Comparison of ENCODE assay signal across 14 mouse cellular contexts in genomic region chr9:115680703-115681576, GRCm38 (mm10).
A peak's percentile ranks its signal among the peaks of the same experiment; 100 is the strongest.
DNase-seq lines count a peak whose midpoint lies in the region; ATAC-seq lines count a peak whose summit lies in the region.
"Had no signal": no experiment of that assay in that cellular context is flagged by ENCODE, and none has a peak within 500 bp of the region (broad histone marks: within the 10 kb centered on the region; RNA-seq: fewer than 3 reads in every experiment).

No protein-coding gene starts in this region.

- H3K4me2 ChIP-seq in heart, embryonic 15.5 days, result no peak overlapping the region
- H3K4me2 ChIP-seq: forebrain, embryonic 12.5 days; limb, embryonic 13.5 days had no signal

- peaks cover 72% of the 10 kb centered on the region for H3K4me1 ChIP-seq in megakaryocyte, embryonic 14.5 days
- peaks cover 9% of the 10 kb centered on the region for H3K4me1 ChIP-seq in heart, embryonic 15.5 days (replicated peaks)
- peaks cover 15% of the 10 kb centered on the region for H3K4me1 ChIP-seq in forebrain, embryonic 10.5 days

- H3K4me3 ChIP-seq in megakaryocyte, embryonic 14.5 days (replicated peaks), result peak overlapping the region; percentile 19
- no peak overlapping the region for H3K4me3 ChIP-seq in heart, embryonic 15.5 days
- no peak overlapping the region for H3K4me3 ChIP-seq in forebrain, embryonic 10.5 days
- H3K4me3 ChIP-seq: forebrain, embryonic 12.5 days; limb, embryonic 13.5 days had no signal

- peak overlapping the region; percentile 47 for H3K27ac ChIP-seq in heart, embryonic 15.5 days
- no peak overlapping the region for H3K27ac ChIP-seq in forebrain, embryonic 10.5 days
- H3K27ac ChIP-seq: forebrain, embryonic 12.5 days; limb, embryonic 13.5 days had no signal

- no peak for ATAC-seq in megakaryocyte, adult 5-6 weeks (ENCODE audit: poor library complexity, severe bottlenecking)
- peak; percentile 60; the same call in 1 of the 2 replicates for ATAC-seq in heart, embryonic 15.5 days (replicated peaks; ENCODE audit: insufficient number of reproducible peaks, insufficient read depth, low FRiP score, low read depth)
- peak; percentile 82 for ATAC-seq in megakaryocyte-erythroid progenitor cell, adult 5-6 weeks (replicated peaks; ENCODE audit: low FRiP score, low TSS enrichment, poor library complexity, severe bottlenecking)

- peaks cover 4% of the 10 kb centered on the region for H3K36me3 ChIP-seq in megakaryocyte, embryonic 14.5 days (replicated peaks; ENCODE audit: low read length)
- no peaks in the 10 kb centered on the region for H3K36me3 ChIP-seq in heart, embryonic 15.5 days
- no peaks in the 10 kb centered on the region for H3K36me3 ChIP-seq in forebrain, embryonic 10.5 days (replicated peaks)
- H3K36me3 ChIP-seq: forebrain, embryonic 12.5 days; G1E; limb, embryonic 13.5 days had no signal

- no peak overlapping the region for H3K9ac ChIP-seq in heart, embryonic 15.5 days
- H3K9ac ChIP-seq: forebrain, embryonic 12.5 days; limb, embryonic 13.5 days had no signal

- 42% methylated on average over 9 of the region's 9 CpGs for WGBS in heart, embryonic 15.5 days
- 67% methylated on average over 9 of the region's 9 CpGs for WGBS in forebrain, embryonic 10.5 days

- H3K9me3 ChIP-seq in megakaryocyte, embryonic 14.5 days, result 0 out of 2 replicates have a peak, but pooled peaks cover 2% of the 10 kb centered on the region
- H3K9me3 ChIP-seq in heart, embryonic 15.5 days (replicated peaks), result no peaks in the 10 kb centered on the region
- H3K9me3 ChIP-seq in forebrain, embryonic 10.5 days, result no peaks in the 10 kb centered on the region
- H3K9me3 ChIP-seq: forebrain, embryonic 12.5 days; limb, embryonic 13.5 days had no signal

- DNase-seq in heart, adult 18-20 months, result peak; percentile 13 to 46
- no peak for DNase-seq in heart, postnatal 4 days
- no peak for DNase-seq in left cerebral cortex, adult 8-10 months (ENCODE audit: low spot score in 2 of 2)
- no peak for DNase-seq in forebrain, embryonic 10.5 days (ENCODE audit: extremely low spot score, low spot score)
- DNase-seq: cerebellum, adult 9-10 months; lung, postnatal 14 days; right cerebral cortex, adult 18-20 months had no signal

- H3K27me3 ChIP-seq in megakaryocyte, embryonic 14.5 days (replicated peaks), result no peaks in the 10 kb centered on the region
- no peaks in the 10 kb centered on the region for H3K27me3 ChIP-seq in heart, embryonic 15.5 days
- 0 out of 2 replicates have a peak, but pooled peaks cover 3% of the 10 kb centered on the region for H3K27me3 ChIP-seq in forebrain, embryonic 10.5 days (ENCODE audit: poor library complexity, severe bottlenecking)
- H3K27me3 ChIP-seq: forebrain, embryonic 12.5 days; limb, embryonic 13.5 days had no signal

Comparison
In these comparisons a context has a peak if more than half of its experiments do, and no peak if none do; other contexts are left out.
1. DNase-seq: peak in heart, adult 18-20 months (2 of 2); none in heart, postnatal 4 days (single experiment), left cerebral cortex, adult 8-10 months (0 of 2) and forebrain, embryonic 10.5 days (single experiment).